Mouse (Mus musculus): ENCODE results near the gene Dpf2.

- TF ChIP-seq CTCF (IDR thresholded peaks at IDR 0.05; ENCODE audit: low read depth, low read length): no peak
- no peak for TF ChIP-seq POLR2A (IDR thresholded peaks at IDR 0.05; ENCODE audit: borderline replicate concordance, low read depth, low read length)
These were observed 29.8 kb upstream of the Dpf2 start for GRCm38 (mm10) chr19:5942581-5942980.
